Mouse (Mus musculus) intestine, embryonic 15.5 days (tissue): Measurements from ENCODE around the gene Bfsp1. TPM values are rescaled to one million over a fixed set of nuclear protein-coding genes. Genes with fewer than 3 reads are reported as not detected.

ENCODE experiments used
- ATAC-seq: fragments of 200-750 bp; cut with Nextera tagmentation; 2 replicates; pipeline ENCODE4 v1.8.0; 2017; ENCODE audit warnings: moderate TSS enrichment, moderate library complexity
- H3K27ac ChIP-seq: fragments of 300-500 bp; sonication (generic); 2 replicates; pipeline ENCODE4 v1.5.1; 2015; ENCODE audit warnings: mild to moderate bottlenecking, inconsistent platforms
- H3K27me3 ChIP-seq: fragments of 300-500 bp; sonication (generic); replicated peaks from 2 replicates; pipeline ENCODE4 v1.6.1; 2015; ENCODE audit warnings: inconsistent platforms
- H3K36me3 ChIP-seq: fragments of 300-500 bp; sonication (generic); 2 replicates; pipeline ENCODE4 v1.6.1; 2015; ENCODE audit warnings: inconsistent platforms
- H3K4me1 ChIP-seq: fragments of 300-500 bp; sonication (generic); replicated peaks from 2 replicates; pipeline ENCODE4 v1.6.1; 2015; ENCODE audit warnings: inconsistent platforms
- H3K4me2 ChIP-seq: fragments of 300-500 bp; sonication (generic); replicated peaks from 2 replicates; pipeline ENCODE4 v1.6.1; 2015; ENCODE audit warnings: mild to moderate bottlenecking, inconsistent platforms
- H3K4me3 ChIP-seq: fragments of 300-500 bp; sonication (generic); replicated peaks from 2 replicates; pipeline ENCODE4 v1.5.1; 2015; ENCODE audit warnings: inconsistent platforms
- H3K9ac ChIP-seq: fragments of 300-500 bp; sonication (generic); 2 replicates; pipeline ENCODE4 v1.6.1; 2015; ENCODE audit warnings: inconsistent platforms
- H3K9me3 ChIP-seq: fragments of 300-500 bp; sonication (generic); 2 replicates; pipeline ENCODE4 v1.6.1; 2016; ENCODE audit warnings: inconsistent platforms
- WGBS: fragments of 180-500 bp; shearing (Covaris S2); methylation state at CpG from one replicate; pipeline ENCODE4 v1.1.7; 2015; 5-methylcytosine and 5-hydroxymethylcytosine counted together
- polyA plus RNA-seq: library from polyadenylated mRNA; unstranded; fragments of >200 nt; fragmentation: Nextera tagmentation; extraction: Ambion mirVana; gene quantifications from 2 replicates; pipeline ENCODE4 v1.2.1, GENCODE M21; 2015

Bfsp1 gene
- polyA plus RNA-seq, 1 experiment from 2014 or later: 4.2 TPM

GRCm38 (mm10) chr2:143851354-143852221, 11.4 kb downstream of the Bfsp1 start:
- H3K9ac ChIP-seq: no peak overlapping the region
- 69% methylated on average over 12 of the region's 12 CpGs for WGBS
- no peaks in the 10 kb centered on the region for H3K9me3 ChIP-seq
- no peak for ATAC-seq
- H3K4me2 ChIP-seq: no peak overlapping the region
- peak overlapping the region; percentile 82 for H3K27ac ChIP-seq
- H3K4me3 ChIP-seq: no peak overlapping the region
- H3K4me1 ChIP-seq: peaks cover 7% of the 10 kb centered on the region; the same call in 1 of the 2 replicates
- H3K36me3 ChIP-seq: no peaks in the 10 kb centered on the region
- no peaks in the 10 kb centered on the region for H3K27me3 ChIP-seq

DNA sequence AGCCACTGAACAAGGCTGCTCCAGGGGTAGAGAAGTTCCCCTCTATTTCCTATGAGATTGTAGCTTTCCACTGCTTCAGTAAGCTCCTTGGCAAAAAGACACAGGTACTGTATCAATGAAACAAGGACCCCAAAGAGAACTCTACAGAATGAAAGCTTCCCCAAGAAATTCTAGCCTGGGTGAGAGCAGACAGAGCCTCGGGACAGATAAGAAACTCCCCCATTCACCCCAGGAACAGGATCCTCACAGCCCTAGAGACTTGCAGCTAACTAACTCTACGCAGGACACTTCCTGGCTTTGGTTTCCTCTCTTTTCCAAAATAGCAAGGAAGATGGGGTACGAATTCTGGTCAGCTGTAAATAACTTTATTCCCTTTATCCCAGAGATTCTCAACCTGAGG, 15.7 kb downstream of the Bfsp1 start:
- 58% methylated on average over 3 of the region's 3 CpGs for WGBS
- no peak overlapping the region for H3K4me3 ChIP-seq
- H3K4me1 ChIP-seq: peaks cover 5% of the 10 kb centered on the region; the same call in 1 of the 2 replicates
- H3K27me3 ChIP-seq: no peaks in the 10 kb centered on the region
- ATAC-seq: no peak
- no peaks in the 10 kb centered on the region for H3K9me3 ChIP-seq
- no peaks in the 10 kb centered on the region for H3K36me3 ChIP-seq
- H3K9ac ChIP-seq: no peak overlapping the region
- no peak overlapping the region for H3K4me2 ChIP-seq
- peak overlapping the region; percentile 73 for H3K27ac ChIP-seq

DNA sequence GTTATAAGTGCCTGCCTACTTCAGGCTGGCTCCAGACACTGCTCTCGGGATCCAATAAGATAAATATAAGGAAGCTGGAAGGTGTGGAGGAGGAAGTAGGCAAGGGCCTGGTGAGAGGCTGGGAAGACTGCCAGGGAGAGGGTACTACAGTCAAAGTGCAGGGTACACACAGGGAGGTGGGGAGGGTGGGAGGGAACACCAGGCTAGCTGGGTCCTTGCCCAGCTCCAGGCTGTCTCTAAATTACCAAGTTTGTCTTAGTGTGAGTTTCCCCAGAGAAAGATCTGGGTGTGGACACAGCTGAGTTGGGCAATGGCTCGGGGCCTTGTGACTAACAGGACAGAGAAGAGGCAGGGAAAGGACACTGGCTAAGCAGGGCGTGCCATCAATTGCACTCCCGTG, 16.2 kb downstream of the Bfsp1 start:
- peak overlapping the region; percentile 73 for H3K27ac ChIP-seq
- H3K4me2 ChIP-seq: no peak overlapping the region

GRCm38 (mm10) chr2:143844779-143845178, 18.2 kb downstream of the Bfsp1 start:
- H3K9me3 ChIP-seq: no peaks in the 10 kb centered on the region

More for the DNA sequence above, 16.2 kb downstream of the Bfsp1 start:
- Histone ChIP-seq H3K36me3 (no peaks in the 10 kb centered on the region), H3K4me1 (peaks cover 4% of the 10 kb centered on the region; the same call in 1 of the 2 replicates), H3K9me3 (no peaks in the 10 kb centered on the region), H3K27me3 (no peaks in the 10 kb centered on the region), H3K4me3 (no peak overlapping the region), H3K9ac (no peak overlapping the region)
- ATAC-seq: peak; percentile 92
- WGBS: 35% methylated on average over 4 of the region's 4 CpGs

GRCm38 (mm10) chr2:143841536-143841935, 21.4 kb downstream of the Bfsp1 start:
- H3K36me3 ChIP-seq: no peaks in the 10 kb centered on the region
- no peak overlapping the region for H3K27ac ChIP-seq
- no peak overlapping the region for H3K9ac ChIP-seq
- WGBS: 83% methylated on average over 7 of the region's 7 CpGs
- H3K9me3 ChIP-seq: no peaks in the 10 kb centered on the region
- H3K4me3 ChIP-seq: no peak overlapping the region
- H3K27me3 ChIP-seq: no peaks in the 10 kb centered on the region
- peaks cover 3% of the 10 kb centered on the region; the same call in 1 of the 2 replicates for H3K4me1 ChIP-seq
- no peak overlapping the region for H3K4me2 ChIP-seq
- ATAC-seq: no peak

More at GRCm38 (mm10) chr2:143844779-143845178, 18.2 kb downstream of the Bfsp1 start:
- Histone ChIP-seq H3K4me1 (peaks cover 4% of the 10 kb centered on the region; the same call in 1 of the 2 replicates), H3K4me3 (no peak overlapping the region), H3K9ac (no peak overlapping the region), H3K27me3 (no peaks in the 10 kb centered on the region), H3K4me2 (no peak overlapping the region), H3K27ac (no peak overlapping the region), H3K36me3 (no peaks in the 10 kb centered on the region)
- no peak for ATAC-seq
- WGBS: 88% methylated on average over 5 of the region's 5 CpGs

DNA sequence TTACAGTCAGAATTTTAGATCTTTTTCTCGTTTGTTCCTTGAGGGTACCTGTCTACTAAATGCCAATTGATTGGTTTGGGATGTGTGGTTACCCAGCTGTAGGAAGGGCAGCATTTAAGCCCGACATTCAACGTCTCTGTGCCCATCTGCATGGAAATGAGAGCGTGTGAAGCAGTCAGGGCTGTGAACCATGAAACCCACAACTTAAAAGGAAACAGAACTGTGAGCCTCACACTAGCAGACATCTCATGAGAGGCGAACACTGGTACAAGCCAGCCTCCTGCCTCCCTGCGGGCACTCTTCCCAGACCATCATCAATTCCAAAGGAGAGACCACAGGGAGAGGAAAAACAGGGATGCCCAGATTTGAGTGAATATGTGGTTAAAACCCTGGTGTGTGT, 22.1 kb downstream of the Bfsp1 start:
- no peaks in the 10 kb centered on the region for H3K36me3 ChIP-seq
- H3K9me3 ChIP-seq: no peaks in the 10 kb centered on the region
- no peak overlapping the region for H3K4me3 ChIP-seq
- H3K4me2 ChIP-seq: no peak overlapping the region
- H3K27me3 ChIP-seq: no peaks in the 10 kb centered on the region
- H3K9ac ChIP-seq: no peak overlapping the region
- peaks cover 3% of the 10 kb centered on the region; the same call in 1 of the 2 replicates for H3K4me1 ChIP-seq
- no peak for ATAC-seq
- 83% methylated on average over 6 of the region's 6 CpGs for WGBS
- H3K27ac ChIP-seq: no peak overlapping the region

- H3K9me3 ChIP-seq: no peaks in the 10 kb centered on the region
- ATAC-seq: no peak
- H3K9ac ChIP-seq: no peak overlapping the region
- no peak overlapping the region for H3K4me2 ChIP-seq
- H3K4me3 ChIP-seq: no peak overlapping the region
- H3K4me1 ChIP-seq: peaks cover 3% of the 10 kb centered on the region; the same call in 1 of the 2 replicates
- H3K36me3 ChIP-seq: no peaks in the 10 kb centered on the region
- no peaks in the 10 kb centered on the region for H3K27me3 ChIP-seq
- H3K27ac ChIP-seq: no peak overlapping the region
- 79% methylated on average over 2 of the region's 2 CpGs for WGBS
Observed at GRCm38 (mm10) chr2:143839458-143839857, 23.5 kb downstream of the Bfsp1 start.

DNA sequence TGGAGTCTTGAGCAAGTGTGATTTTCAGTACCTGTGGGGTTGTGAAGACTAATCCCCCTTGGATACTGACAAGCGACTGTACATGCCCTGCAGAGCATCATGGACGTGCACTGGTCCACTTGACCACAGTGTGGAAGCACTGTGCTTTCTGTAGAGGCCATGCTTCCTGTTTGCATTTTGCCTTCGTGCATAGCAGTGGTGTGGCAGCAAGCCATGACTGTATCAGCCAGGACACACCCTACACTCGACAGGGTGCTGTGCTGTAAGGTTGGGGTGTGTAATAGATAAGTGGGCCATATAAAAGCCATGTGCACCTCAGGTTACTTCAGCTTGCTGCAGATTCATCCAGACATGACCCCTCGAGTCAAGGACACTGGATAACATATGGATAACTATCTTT, 24.3 kb downstream of the Bfsp1 start:
- Histone ChIP-seq H3K4me3 (no peak overlapping the region), H3K4me1 (peaks cover 3% of the 10 kb centered on the region; the same call in 1 of the 2 replicates), H3K27me3 (no peaks in the 10 kb centered on the region), H3K4me2 (no peak overlapping the region), H3K9ac (no peak overlapping the region), H3K36me3 (no peaks in the 10 kb centered on the region), H3K9me3 (no peaks in the 10 kb centered on the region), H3K27ac (no peak overlapping the region)
- 35% methylated on average over 5 of the region's 5 CpGs for WGBS
- ATAC-seq: peak; percentile 97

GRCm38 (mm10) chr2:143837291-143837701, 25.7 kb downstream of the Bfsp1 start:
- Histone ChIP-seq H3K4me1 (peaks cover 3% of the 10 kb centered on the region; the same call in 1 of the 2 replicates), H3K4me3 (no peak overlapping the region), H3K4me2 (peak overlapping the region; percentile 50), H3K9me3 (no peaks in the 10 kb centered on the region), H3K27ac (no peak overlapping the region), H3K9ac (no peak overlapping the region), H3K27me3 (no peaks in the 10 kb centered on the region), H3K36me3 (no peaks in the 10 kb centered on the region)
- WGBS: 4% methylated on average over 8 of the region's 8 CpGs
- peak; percentile 34 for ATAC-seq

DNA sequence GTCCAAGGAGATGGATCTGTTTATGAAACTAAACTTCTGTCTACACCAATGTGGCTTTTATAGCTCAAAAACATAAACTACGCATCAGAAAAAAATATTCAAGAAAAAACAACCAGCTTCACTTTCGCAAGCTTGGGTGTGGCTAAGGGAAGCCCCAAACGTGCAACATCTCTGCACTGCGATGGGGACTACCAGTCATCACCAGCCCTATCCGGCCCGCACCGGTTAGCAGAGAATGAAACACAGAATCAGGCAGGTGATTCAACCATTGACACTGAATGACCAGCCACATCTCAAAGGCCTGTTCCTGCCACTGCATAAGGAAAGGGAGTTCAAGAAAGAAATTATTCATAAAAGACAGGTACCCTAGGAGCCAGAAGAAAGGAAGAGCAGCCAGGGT, 27.2 kb downstream of the Bfsp1 start:
- Histone ChIP-seq H3K9ac (no peak overlapping the region), H3K4me3 (no peak overlapping the region), H3K36me3 (no peaks in the 10 kb centered on the region), H3K4me1 (peaks cover 3% of the 10 kb centered on the region; the same call in 1 of the 2 replicates), H3K27me3 (no peaks in the 10 kb centered on the region), H3K27ac (no peak overlapping the region), H3K9me3 (no peaks in the 10 kb centered on the region), H3K4me2 (no peak overlapping the region)
- WGBS: 81% methylated on average over 7 of the region's 7 CpGs
- ATAC-seq: no peak

- 41% methylated on average over 6 of the region's 6 CpGs for WGBS
- Histone ChIP-seq H3K9me3 (no peaks in the 10 kb centered on the region), H3K27ac (no peak overlapping the region), H3K4me2 (no peak overlapping the region), H3K4me1 (peaks cover 3% of the 10 kb centered on the region; the same call in 1 of the 2 replicates), H3K4me3 (no peak overlapping the region), H3K36me3 (no peaks in the 10 kb centered on the region), H3K27me3 (no peaks in the 10 kb centered on the region), H3K9ac (no peak overlapping the region)
- no peak for ATAC-seq
Observed at GRCm38 (mm10) chr2:143834082-143834481, 28.9 kb downstream of the Bfsp1 start.

- H3K36me3 ChIP-seq: no peaks in the 10 kb centered on the region
- ATAC-seq: no peak
- 77% methylated on average over 5 of the region's 5 CpGs for WGBS
- no peak overlapping the region for H3K4me3 ChIP-seq
- H3K9ac ChIP-seq: no peak overlapping the region
- H3K27ac ChIP-seq: no peak overlapping the region
- H3K4me2 ChIP-seq: no peak overlapping the region
- no peaks in the 10 kb centered on the region for H3K27me3 ChIP-seq
- peaks cover 3% of the 10 kb centered on the region; the same call in 1 of the 2 replicates for H3K4me1 ChIP-seq
- no peaks in the 10 kb centered on the region for H3K9me3 ChIP-seq
Observed at GRCm38 (mm10) chr2:143832721-143833120, 30.3 kb downstream of the Bfsp1 start.
